Mouse (Mus musculus) forebrain, embryonic 12.5 days (tissue): ENCODE measurements around the gene Cgrrf1. TPM values are rescaled to one million over a fixed set of nuclear protein-coding genes. Genes with fewer than 3 reads are reported as not detected.

Experiments
- polyA plus RNA-seq: library from polyadenylated mRNA; unstranded; fragments of >200 nt; fragmentation: Nextera tagmentation; extraction: Ambion mirVana; gene quantifications from 2 replicates; pipeline ENCODE4 v1.2.1, GENCODE M21; 2016

Gene Cgrrf1
- polyA plus RNA-seq, 1 experiment from 2014 or later = 28.6 TPM

Other genes with a start within 250 kb of the Cgrrf1 start
- gene Cdkn3, start 71.6 kb upstream of the Cgrrf1 start, polyA plus RNA-seq = 37.0 and 45.9 TPM in 2 replicates
- 176 and 181 TPM in 2 replicates for gene Cnih1, start 43.7 kb upstream of the Cgrrf1 start, polyA plus RNA-seq
- 107 and 110 TPM in 2 replicates for gene Gmfb, start 9.9 kb upstream of the Cgrrf1 start, polyA plus RNA-seq
- 5.0 and 5.3 TPM in 2 replicates for gene Samd4, start 50.7 kb downstream of the Cgrrf1 start, polyA plus RNA-seq